Mouse (Mus musculus): ENCODE measurements around the gene Cdkn1a. TPM values are rescaled to one million over a fixed set of nuclear protein-coding genes. Genes with fewer than 3 reads are reported as not detected.

The Cdkn1a gene
- polyA plus RNA-seq, 1 experiment = 31.1 TPM

GRCm38 (mm10) chr17:29147273-29147672 lies 56.5 kb downstream of the Cdkn1a start:
- no peak for DNase-seq
- TF ChIP-seq POLR2A (IDR thresholded peaks at IDR 0.05; ENCODE audit: control insufficient read depth, extremely low read depth, insufficient read depth, low read length, poor library complexity) = no peak
- no peak for TF ChIP-seq CTCF (IDR thresholded peaks at IDR 0.05; ENCODE audit: borderline replicate concordance, control insufficient read depth, extremely low read depth, insufficient read depth, low read length, poor library complexity)
- Histone ChIP-seq H3K27ac (ENCODE audit: control insufficient read depth, insufficient read depth, low read length) (peak overlapping the region; percentile 63), H3K36me3 (ENCODE audit: control insufficient read depth, insufficient read depth, low read length) (no peaks in the 10 kb centered on the region), H3K4me1 (replicated peaks; ENCODE audit: control insufficient read depth, insufficient read depth, low read length) (peaks cover 75% of the 10 kb centered on the region), H3K4me3 (ENCODE audit: control insufficient read depth, insufficient read depth, low read length) (no peak overlapping the region), H3K27me3 (ENCODE audit: control insufficient read depth, insufficient read depth, low read length) (no peaks in the 10 kb centered on the region)
- 15% methylated on average over 14 of the region's 14 CpGs for WGBS

GRCm38 (mm10) chr17:29147773-29148172 lies 57.0 kb downstream of the Cdkn1a start:
- no peak for TF ChIP-seq CTCF (IDR thresholded peaks at IDR 0.05; ENCODE audit: borderline replicate concordance, control insufficient read depth, extremely low read depth, insufficient read depth, low read length, poor library complexity)
- 0 out of 2 replicates have a peak, but pooled peaks have one; percentile 7 for TF ChIP-seq POLR2A (IDR thresholded peaks at IDR 0.05; ENCODE audit: control insufficient read depth, extremely low read depth, insufficient read depth, low read length, poor library complexity)
- WGBS = 53% methylated on average over 6 of the region's 6 CpGs
- Histone ChIP-seq H3K27ac (ENCODE audit: control insufficient read depth, insufficient read depth, low read length) (peak overlapping the region; percentile 63), H3K4me3 (ENCODE audit: control insufficient read depth, insufficient read depth, low read length) (no peak overlapping the region), H3K27me3 (ENCODE audit: control insufficient read depth, insufficient read depth, low read length) (no peaks in the 10 kb centered on the region), H3K4me1 (replicated peaks; ENCODE audit: control insufficient read depth, insufficient read depth, low read length) (peaks cover 75% of the 10 kb centered on the region), H3K36me3 (ENCODE audit: control insufficient read depth, insufficient read depth, low read length) (no peaks in the 10 kb centered on the region)
- no peak for DNase-seq

- no peak overlapping the region for H3K27ac ChIP-seq (ENCODE audit: control insufficient read depth, insufficient read depth, low read length)
- TF ChIP-seq POLR2A (IDR thresholded peaks at IDR 0.05; ENCODE audit: control insufficient read depth, extremely low read depth, insufficient read depth, low read length, poor library complexity) (no peak), CTCF (IDR thresholded peaks at IDR 0.05; ENCODE audit: borderline replicate concordance, control insufficient read depth, extremely low read depth, insufficient read depth, low read length, poor library complexity) (no peak)
- no peaks in the 10 kb centered on the region for H3K36me3 ChIP-seq (ENCODE audit: control insufficient read depth, insufficient read depth, low read length)
- H3K27me3 ChIP-seq (ENCODE audit: control insufficient read depth, insufficient read depth, low read length) = no peaks in the 10 kb centered on the region
- no peak overlapping the region for H3K4me3 ChIP-seq (ENCODE audit: control insufficient read depth, insufficient read depth, low read length)
- DNase-seq = no peak
- peaks cover 73% of the 10 kb centered on the region for H3K4me1 ChIP-seq (replicated peaks; ENCODE audit: control insufficient read depth, insufficient read depth, low read length)
- WGBS = 87% methylated on average over 7 of the region's 7 CpGs
These were observed 59.0 kb downstream of the Cdkn1a start for GRCm38 (mm10) chr17:29149766-29150165.

Other genes with a start within 250 kb of the Cdkn1a start
- gene Pnpla1, start 232.6 kb upstream of the Cdkn1a start, polyA plus RNA-seq (2012; rRNA removed) = 0.17 and 0.26 TPM in 2 replicates
- 5.3 and 6.8 TPM in 2 replicates for gene 4930539E08Rik, start 175.7 kb upstream of the Cdkn1a start, polyA plus RNA-seq (2012; rRNA removed)
- gene Pxt1, start 147.1 kb upstream of the Cdkn1a start, polyA plus RNA-seq (2012; rRNA removed) = 0.29 and 0.65 TPM in 2 replicates
- gene Kctd20, start 139.0 kb upstream of the Cdkn1a start, polyA plus RNA-seq (2012; rRNA removed) = 60.8 and 80.1 TPM in 2 replicates
- gene Stk38, start 83.0 kb upstream of the Cdkn1a start, polyA plus RNA-seq (2012; rRNA removed) = 196 TPM in 2 replicates
- gene Srsf3, start 58.3 kb upstream of the Cdkn1a start, polyA plus RNA-seq (2012; rRNA removed) = 544 TPM in 2 replicates
- gene Rab44, start 23.2 kb downstream of the Cdkn1a start, polyA plus RNA-seq (2012; rRNA removed) = 8.3 and 8.9 TPM in 2 replicates
- 4.6 and 5.0 TPM in 2 replicates for gene Cpne5, start 147.2 kb downstream of the Cdkn1a start, polyA plus RNA-seq (2012; rRNA removed)
- 57.1 and 65.9 TPM in 2 replicates for gene Ppil1, start 173.2 kb downstream of the Cdkn1a start, polyA plus RNA-seq (2012; rRNA removed)
- gene BC004004, start 177.8 kb downstream of the Cdkn1a start, polyA plus RNA-seq (2012; rRNA removed) = 46.0 and 61.3 TPM in 2 replicates
- 22.7 and 24.5 TPM in 2 replicates for gene Pi16, start 226.7 kb downstream of the Cdkn1a start, polyA plus RNA-seq (2012; rRNA removed)